Mouse (Mus musculus): ENCODE data around the gene Tm7sf2.
A peak's percentile ranks its signal among the peaks of the same experiment; 100 is the strongest.
"Not testable (repeated sequence)": the region's sequence is repeated elsewhere in the genome, so short reads cannot be mapped to it uniquely, and the experiment has no call there.

The Tm7sf2 gene

GRCm38 (mm10) chr19:6068951-6069350 is 778 bp upstream of the Tm7sf2 start:
- DNase-seq: peak in 1 of 2 experiments; percentile 48

- peak; percentile 89 to 94 for DNase-seq
Observed at GRCm38 (mm10) chr19:6067011-6067723, 1.0 kb downstream of the Tm7sf2 start.

- DNase-seq: peak; percentile 32 to 49
Observed at GRCm38 (mm10) chr19:6066571-6066970, 1.6 kb downstream of the Tm7sf2 start.

- DNase-seq: no peak
Observed at GRCm38 (mm10) chr19:6063081-6063480, 5.1 kb downstream of the Tm7sf2 start.

- DNase-seq: no peak
Observed at GRCm38 (mm10) chr19:6062418-6062817, 5.8 kb downstream of the Tm7sf2 start.

- DNase-seq: peak; percentile 65 to 80
Observed at GRCm38 (mm10) chr19:6061641-6062302, 6.4 kb downstream of the Tm7sf2 start.

- peak; percentile 94 to 96 for DNase-seq
Observed at GRCm38 (mm10) chr19:6061021-6061533, 7.1 kb downstream of the Tm7sf2 start, which contains the start of gene Znhit2. Znhit2 (plus strand) TSS chr19:6061192.

- DNase-seq: no peak
Observed at GRCm38 (mm10) chr19:6058966-6059365, 9.2 kb downstream of the Tm7sf2 start.

GRCm38 (mm10) chr19:6058513-6058912 is 9.7 kb downstream of the Tm7sf2 start:
- DNase-seq: no peak

- peak; percentile 100 for DNase-seq
Observed at GRCm38 (mm10) chr19:6057313-6058096, 10.7 kb downstream of the Tm7sf2 start, which contains the start of the genes Mrpl49 and Fau. Mrpl49 (minus strand) TSS chr19:6057785. Fau (plus strand) TSS chr19:6057844.

- DNase-seq: no peak
Observed at GRCm38 (mm10) chr19:6056696-6057095, 11.5 kb downstream of the Tm7sf2 start.

- DNase-seq: peak in 1 of 2 experiments; percentile 11
Observed at GRCm38 (mm10) chr19:6054296-6054695, 13.9 kb downstream of the Tm7sf2 start.

GRCm38 (mm10) chr19:6052516-6052915 is 15.7 kb downstream of the Tm7sf2 start:
- DNase-seq: no peak

- peak in 1 of 2 experiments; percentile 2 for DNase-seq
Observed at GRCm38 (mm10) chr19:6048681-6049410, 19.3 kb downstream of the Tm7sf2 start.

- DNase-seq: peak in 1 of 2 experiments; percentile 18
Observed at GRCm38 (mm10) chr19:6047899-6048166, 20.3 kb downstream of the Tm7sf2 start.

- DNase-seq: no peak
Observed at GRCm38 (mm10) chr19:6047154-6047898, 20.8 kb downstream of the Tm7sf2 start.

GRCm38 (mm10) chr19:6046294-6047153 is 21.6 kb downstream of the Tm7sf2 start, which contains the start of gene Syvn1:
Syvn1 (plus strand) TSS chr19:6046576.
- peak; percentile 89 to 94 for DNase-seq

- DNase-seq: no peak
Observed at GRCm38 (mm10) chr19:6045366-6046293, 22.5 kb downstream of the Tm7sf2 start.

GRCm38 (mm10) chr19:6044102-6044501 is 24.1 kb downstream of the Tm7sf2 start:
- DNase-seq: not testable (repeated sequence)

All from kidney, postnatal 4 days (tissue).